Mouse (Mus musculus) left cerebral cortex, adult 8-10 months (tissue): ENCODE data around the gene Slc19a2. TPM values are rescaled to one million over a fixed set of nuclear protein-coding genes. Genes with fewer than 3 reads are reported as not detected.

ENCODE experiments used
- total RNA-seq, 4 experiments: library from RNA; stranded (reverse); gene quantifications; 2 replicates each; pipeline ENCODE4 v1.2.4; 2022

Slc19a2 gene
- total RNA-seq, 4 experiments from 2014 or later: 12.6 to 15.1 (median 13.7) TPM

Other genes starting within 250 kb of the Slc19a2 start
- under 1 TPM in 1 of 4 experiments, not detected in 3; 0.12 TPM for gene Sele, start 200.8 kb upstream of the Slc19a2 start, total RNA-seq
- gene Sell, start 187.1 kb upstream of the Slc19a2 start, total RNA-seq: under 1 TPM in 1 of 4 experiments, not detected in 3; 0.32 TPM
- not detected for gene Selp, start 133.8 kb upstream of the Slc19a2 start, total RNA-seq
- gene F5, start 97.2 kb upstream of the Slc19a2 start, total RNA-seq: 1 to 10 TPM in 2 of 4 experiments, under 1 TPM in 2; 0.33 to 3.9 (median 1.0) TPM
- 10 to 100 TPM; 23.6 to 25.6 (median 24.5) TPM for gene Ccdc181, start 26.5 kb downstream of the Slc19a2 start, total RNA-seq
- 10 to 100 TPM; 22.7 to 32.0 (median 28.0) TPM for gene Nme7, start 55.1 kb downstream of the Slc19a2 start, total RNA-seq
- 10 to 100 TPM; 18.6 to 24.0 (median 22.1) TPM for gene Blzf1, start 58.4 kb downstream of the Slc19a2 start, total RNA-seq
- gene Atp1b1, start 209.3 kb downstream of the Slc19a2 start, total RNA-seq: 1,000 to 10,000 TPM; 1,623 to 1,744 (median 1,693) TPM